Mouse (Mus musculus): Measurements from ENCODE around the gene Zbtb8a.

- no peak for TF ChIP-seq GATA1 (IDR thresholded peaks at IDR 0.05; ENCODE audit: borderline replicate concordance, low read length)
- TF ChIP-seq FLI1 (IDR thresholded peaks at IDR 0.05; ENCODE audit: low read length) = no peak
These were observed 16.4 kb upstream of the Zbtb8a start for GRCm38 (mm10) chr4:129394089-129394870.
